Mouse (Mus musculus): ENCODE measurements at regions not wholly inside any gene's neighbourhood (a gene's known extent, or its start where the extent isn't known, plus 50 kb on each side); places are given as distances from the start of the nearest gene placed in this dataset.

DNA sequence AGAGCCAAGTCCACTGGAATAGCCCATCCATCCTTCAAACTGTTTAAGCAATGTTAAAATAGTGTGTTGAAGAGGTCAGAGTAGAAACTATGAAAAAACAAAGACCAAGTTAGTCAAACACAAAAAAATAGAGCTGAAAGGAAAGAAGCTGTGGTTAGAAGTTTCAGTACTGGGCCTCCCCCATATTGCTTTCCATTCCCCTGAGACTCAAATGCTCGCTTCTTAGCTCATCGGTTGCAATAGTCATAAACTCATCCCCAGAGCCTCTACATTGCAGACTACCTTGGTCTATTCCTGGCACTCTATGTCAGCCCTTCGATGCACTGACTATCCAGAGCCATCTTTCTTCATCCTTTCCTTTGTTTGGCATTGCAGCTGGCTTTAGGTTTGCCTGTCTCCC lies 91.8 kb upstream of the Pld5 start:
- Histone ChIP-seq H3K9me3 (ENCODE audit: control insufficient read depth, low read length) (no peaks in the 10 kb centered on the region), H3K36me3 (ENCODE audit: control insufficient read depth, insufficient read depth, low read length) (no peaks in the 10 kb centered on the region), H3K4me3 (ENCODE audit: low read depth, low read length) (no peak overlapping the region), H3K4me2 (ENCODE audit: low read depth, low read length, severe bottlenecking) (no peak overlapping the region), H3K27me3 (ENCODE audit: control insufficient read depth, insufficient read depth, low read length) (no peaks in the 10 kb centered on the region), H3K9ac (ENCODE audit: low read length) (no peak overlapping the region), H3K4me1 (replicated peaks; ENCODE audit: control insufficient read depth, insufficient read depth, low read length) (no peaks in the 10 kb centered on the region), H3K27ac (ENCODE audit: low read depth, low read length) (no peak overlapping the region)
- DNase-seq (ENCODE audit: low spot score), result no peak
- WGBS, result 84% methylated on average over 3 of the region's 3 CpGs
- no peak for ATAC-seq (replicated peaks; ENCODE audit: low FRiP score)

DNA sequence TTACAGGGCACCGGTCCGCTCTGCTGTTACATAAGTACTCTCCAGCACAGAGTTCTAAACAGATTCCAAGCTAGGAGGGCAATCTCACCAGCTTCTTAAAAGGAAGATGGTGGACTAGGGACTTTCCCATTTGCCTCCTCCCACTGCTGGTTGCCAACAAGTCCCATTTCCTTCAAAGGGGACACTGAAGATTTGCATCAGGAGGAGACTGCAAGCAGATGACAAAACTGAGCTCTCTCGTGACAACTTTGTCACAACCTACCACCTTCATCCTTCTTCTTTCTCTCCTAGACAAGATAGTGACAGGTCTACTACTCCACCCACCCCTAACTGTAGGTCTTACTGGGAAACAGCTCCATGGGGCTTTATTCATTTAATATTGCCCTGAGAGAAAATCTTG lies 85.8 kb upstream of the Pld5 start:
- no peak overlapping the region for H3K4me2 ChIP-seq (ENCODE audit: low read depth, low read length, severe bottlenecking)
- no peaks in the 10 kb centered on the region for H3K9me3 ChIP-seq (ENCODE audit: control insufficient read depth, low read length)
- no peak overlapping the region for H3K27ac ChIP-seq (ENCODE audit: low read depth, low read length)
- no peak for DNase-seq (ENCODE audit: low spot score)
- 93% methylated on average over 3 of the region's 3 CpGs for WGBS
- no peaks in the 10 kb centered on the region for H3K4me1 ChIP-seq (replicated peaks; ENCODE audit: control insufficient read depth, insufficient read depth, low read length)
- no peaks in the 10 kb centered on the region for H3K27me3 ChIP-seq (ENCODE audit: control insufficient read depth, insufficient read depth, low read length)
- H3K36me3 ChIP-seq (ENCODE audit: control insufficient read depth, insufficient read depth, low read length), result no peaks in the 10 kb centered on the region
- no peak for ATAC-seq (replicated peaks; ENCODE audit: low FRiP score)
- H3K9ac ChIP-seq (ENCODE audit: low read length), result no peak overlapping the region
- no peak overlapping the region for H3K4me3 ChIP-seq (ENCODE audit: low read depth, low read length)

GRCm38 (mm10) chr1:176359992-176360724 lies 85.0 kb upstream of the Pld5 start:
- no peaks in the 10 kb centered on the region for H3K27me3 ChIP-seq (ENCODE audit: control insufficient read depth, insufficient read depth, low read length)
- H3K36me3 ChIP-seq (ENCODE audit: control insufficient read depth, insufficient read depth, low read length), result no peaks in the 10 kb centered on the region
- 92% methylated on average over 12 of the region's 12 CpGs for WGBS
- H3K9ac ChIP-seq (ENCODE audit: low read length), result no peak overlapping the region
- H3K4me2 ChIP-seq (ENCODE audit: low read depth, low read length, severe bottlenecking), result no peak overlapping the region
- H3K9me3 ChIP-seq (ENCODE audit: control insufficient read depth, low read length), result no peaks in the 10 kb centered on the region
- no peak overlapping the region for H3K4me3 ChIP-seq (ENCODE audit: low read depth, low read length)
- ATAC-seq (replicated peaks; ENCODE audit: low FRiP score) (no peak), DNase-seq (ENCODE audit: low spot score) (no peak)
- H3K4me1 ChIP-seq (replicated peaks; ENCODE audit: control insufficient read depth, insufficient read depth, low read length), result no peaks in the 10 kb centered on the region
- no peak overlapping the region for H3K27ac ChIP-seq (ENCODE audit: low read depth, low read length)

- Histone ChIP-seq H3K9ac (ENCODE audit: low read length) (no peak overlapping the region), H3K4me1 (replicated peaks; ENCODE audit: control insufficient read depth, insufficient read depth, low read length) (no peaks in the 10 kb centered on the region), H3K27ac (ENCODE audit: low read depth, low read length) (no peak overlapping the region), H3K4me3 (ENCODE audit: low read depth, low read length) (no peak overlapping the region), H3K27me3 (ENCODE audit: control insufficient read depth, insufficient read depth, low read length) (no peaks in the 10 kb centered on the region), H3K36me3 (ENCODE audit: control insufficient read depth, insufficient read depth, low read length) (no peaks in the 10 kb centered on the region), H3K9me3 (ENCODE audit: control insufficient read depth, low read length) (no peaks in the 10 kb centered on the region), H3K4me2 (ENCODE audit: low read depth, low read length, severe bottlenecking) (no peak overlapping the region)
- 65% methylated on average over 12 of the region's 12 CpGs for WGBS
- ATAC-seq (replicated peaks; ENCODE audit: low FRiP score) (peak; percentile 79), DNase-seq (ENCODE audit: low spot score) (no peak)
These were observed 80.2 kb upstream of the Pld5 start for GRCm38 (mm10) chr1:176355342-176355741.

- Histone ChIP-seq H3K36me3 (ENCODE audit: control insufficient read depth, insufficient read depth, low read length) (no peaks in the 10 kb centered on the region), H3K4me2 (ENCODE audit: low read depth, low read length, severe bottlenecking) (no peak overlapping the region), H3K9me3 (ENCODE audit: control insufficient read depth, low read length) (no peaks in the 10 kb centered on the region), H3K9ac (ENCODE audit: low read length) (no peak overlapping the region), H3K4me3 (ENCODE audit: low read depth, low read length) (no peak overlapping the region), H3K4me1 (replicated peaks; ENCODE audit: control insufficient read depth, insufficient read depth, low read length) (no peaks in the 10 kb centered on the region), H3K27me3 (ENCODE audit: control insufficient read depth, insufficient read depth, low read length) (no peaks in the 10 kb centered on the region), H3K27ac (ENCODE audit: low read depth, low read length) (0 out of 2 replicates have a peak overlapping the region, but pooled peaks have one; percentile 18)
- WGBS, result 59% methylated on average over 1 of the region's 1 CpGs
- DNase-seq (ENCODE audit: low spot score) (no peak), ATAC-seq (replicated peaks; ENCODE audit: low FRiP score) (no peak)
These were observed 79.8 kb upstream of the Pld5 start for GRCm38 (mm10) chr1:176354898-176355297.

DNA sequence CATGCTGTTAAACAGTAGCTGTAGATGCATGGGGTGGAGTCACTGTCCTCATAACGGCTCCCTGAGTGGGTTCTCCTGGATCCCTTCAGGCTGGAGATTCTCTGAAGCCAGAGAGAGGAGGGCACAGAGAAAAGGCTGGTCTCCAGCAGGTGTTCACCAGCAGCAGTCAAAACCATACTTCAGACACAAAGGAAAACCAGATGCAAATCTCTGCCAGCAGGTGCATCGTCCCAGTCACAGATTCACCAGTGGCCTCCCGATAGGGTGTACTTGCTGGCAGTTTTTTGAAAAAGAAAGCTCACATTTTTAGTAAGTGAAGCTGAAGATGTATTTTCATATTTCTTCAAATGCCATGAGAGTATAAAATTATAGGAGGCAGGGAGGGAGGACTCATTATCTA lies 77.6 kb upstream of the Pld5 start:
- H3K27me3 ChIP-seq (ENCODE audit: control insufficient read depth, insufficient read depth, low read length), result no peaks in the 10 kb centered on the region
- H3K27ac ChIP-seq (ENCODE audit: low read depth, low read length), result no peak overlapping the region
- H3K4me3 ChIP-seq (ENCODE audit: low read depth, low read length), result no peak overlapping the region
- no peak overlapping the region for H3K9ac ChIP-seq (ENCODE audit: low read length)
- DNase-seq (ENCODE audit: low spot score) (no peak), ATAC-seq (replicated peaks; ENCODE audit: low FRiP score) (no peak)
- WGBS, result 68% methylated on average over 3 of the region's 3 CpGs
- H3K4me2 ChIP-seq (ENCODE audit: low read depth, low read length, severe bottlenecking), result no peak overlapping the region
- H3K4me1 ChIP-seq (replicated peaks; ENCODE audit: control insufficient read depth, insufficient read depth, low read length), result no peaks in the 10 kb centered on the region
- H3K36me3 ChIP-seq (ENCODE audit: control insufficient read depth, insufficient read depth, low read length), result no peaks in the 10 kb centered on the region
- H3K9me3 ChIP-seq (ENCODE audit: control insufficient read depth, low read length), result no peaks in the 10 kb centered on the region

- WGBS, result 55% methylated on average over 2 of the region's 2 CpGs
These were observed 74.9 kb upstream of the Pld5 start for GRCm38 (mm10) chr1:176349909-176350495.

DNA sequence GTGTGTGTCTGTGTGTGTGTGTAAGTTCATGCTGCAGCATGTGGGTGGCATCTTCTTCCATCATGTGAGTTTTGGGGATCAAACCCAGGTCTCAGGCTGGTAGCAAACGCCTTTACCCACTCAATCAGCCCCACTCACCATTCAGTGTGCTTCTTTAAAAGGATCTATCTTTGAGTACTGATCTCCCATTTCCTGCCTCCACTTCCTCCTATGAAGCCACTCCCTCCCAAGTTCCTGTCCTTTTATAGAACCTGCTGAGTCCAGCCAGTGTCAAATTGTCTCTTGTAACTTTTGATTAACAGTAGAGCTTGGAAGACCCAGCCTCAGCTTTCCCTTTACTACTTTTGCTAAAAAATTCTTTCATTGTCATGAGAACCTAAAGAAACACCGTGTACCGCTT lies 73.0 kb upstream of the Pld5 start:
- DNase-seq (ENCODE audit: low spot score) (no peak), ATAC-seq (replicated peaks; ENCODE audit: low FRiP score) (no peak)
- Histone ChIP-seq H3K27ac (ENCODE audit: low read depth, low read length) (no peak overlapping the region), H3K4me3 (ENCODE audit: low read depth, low read length) (no peak overlapping the region), H3K27me3 (ENCODE audit: control insufficient read depth, insufficient read depth, low read length) (no peaks in the 10 kb centered on the region), H3K4me2 (ENCODE audit: low read depth, low read length, severe bottlenecking) (no peak overlapping the region), H3K9me3 (ENCODE audit: control insufficient read depth, low read length) (no peaks in the 10 kb centered on the region), H3K4me1 (replicated peaks; ENCODE audit: control insufficient read depth, insufficient read depth, low read length) (no peaks in the 10 kb centered on the region), H3K36me3 (ENCODE audit: control insufficient read depth, insufficient read depth, low read length) (no peaks in the 10 kb centered on the region), H3K9ac (ENCODE audit: low read length) (no peak overlapping the region)
- WGBS, result 80% methylated on average over 3 of the region's 3 CpGs

More at GRCm38 (mm10) chr1:176349909-176350495, 74.9 kb upstream of the Pld5 start:
- Histone ChIP-seq H3K27ac (ENCODE audit: low read depth, low read length) (no peak overlapping the region), H3K9ac (ENCODE audit: low read length) (no peak overlapping the region), H3K9me3 (ENCODE audit: control insufficient read depth, low read length) (no peaks in the 10 kb centered on the region), H3K4me1 (replicated peaks; ENCODE audit: control insufficient read depth, insufficient read depth, low read length) (no peaks in the 10 kb centered on the region), H3K4me2 (ENCODE audit: low read depth, low read length, severe bottlenecking) (no peak overlapping the region), H3K36me3 (ENCODE audit: control insufficient read depth, insufficient read depth, low read length) (no peaks in the 10 kb centered on the region), H3K4me3 (ENCODE audit: low read depth, low read length) (no peak overlapping the region), H3K27me3 (ENCODE audit: control insufficient read depth, insufficient read depth, low read length) (no peaks in the 10 kb centered on the region)
- ATAC-seq (replicated peaks; ENCODE audit: low FRiP score) (no peak), DNase-seq (ENCODE audit: low spot score) (no peak)

DNA sequence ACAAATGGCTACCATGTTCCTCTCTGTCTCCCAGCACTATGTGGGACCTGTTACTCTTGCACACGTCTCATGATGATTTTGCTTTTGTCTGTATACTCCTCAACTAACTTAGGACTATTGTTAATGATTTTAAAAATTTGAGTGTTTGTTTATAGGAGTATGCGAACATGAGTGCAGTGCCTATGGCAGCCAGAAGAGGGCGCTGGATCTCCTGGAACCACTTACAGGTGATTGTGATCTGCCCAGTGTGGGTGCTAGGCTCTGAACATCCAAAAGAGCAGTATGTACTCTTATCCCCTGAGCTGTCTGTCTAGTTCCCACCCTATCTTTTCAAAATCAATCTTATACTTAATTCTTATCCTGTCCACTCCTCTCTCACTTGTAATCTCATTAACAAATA lies 56.2 kb upstream of the Pld5 start:
- H3K36me3 ChIP-seq (ENCODE audit: control insufficient read depth, insufficient read depth, low read length), result no peaks in the 10 kb centered on the region
- no peaks in the 10 kb centered on the region for H3K9me3 ChIP-seq (ENCODE audit: control insufficient read depth, low read length)
- H3K4me1 ChIP-seq (replicated peaks; ENCODE audit: control insufficient read depth, insufficient read depth, low read length), result no peaks in the 10 kb centered on the region
- H3K4me2 ChIP-seq (ENCODE audit: low read depth, low read length, severe bottlenecking), result no peak overlapping the region
- no peak overlapping the region for H3K9ac ChIP-seq (ENCODE audit: low read length)
- no peak overlapping the region for H3K4me3 ChIP-seq (ENCODE audit: low read depth, low read length)
- ATAC-seq (replicated peaks; ENCODE audit: low FRiP score) (no peak; the same call in 1 of the 2 replicates), DNase-seq (ENCODE audit: low spot score) (no peak)
- H3K27ac ChIP-seq (ENCODE audit: low read depth, low read length), result no peak overlapping the region
- WGBS, result 69% methylated on average over 3 of the region's 3 CpGs
- H3K27me3 ChIP-seq (ENCODE audit: control insufficient read depth, insufficient read depth, low read length), result no peaks in the 10 kb centered on the region
